Mouse (Mus musculus) liver, postnatal 0 days (tissue): ENCODE measurements around the gene Elp4.

Experiments
- CTCF ChIP-seq: sonication (generic); IDR thresholded peaks from 2 replicates; pipeline ENCODE4 v1.5.1; 2016; ENCODE audit warnings: antibody characterized with exemption, low read depth
- EP300 ChIP-seq: IDR thresholded peaks from 2 replicates; pipeline ENCODE4 v1.6.1; 2016; ENCODE audit warnings: antibody characterized with exemption, low read depth, mild to moderate bottlenecking

DNA sequence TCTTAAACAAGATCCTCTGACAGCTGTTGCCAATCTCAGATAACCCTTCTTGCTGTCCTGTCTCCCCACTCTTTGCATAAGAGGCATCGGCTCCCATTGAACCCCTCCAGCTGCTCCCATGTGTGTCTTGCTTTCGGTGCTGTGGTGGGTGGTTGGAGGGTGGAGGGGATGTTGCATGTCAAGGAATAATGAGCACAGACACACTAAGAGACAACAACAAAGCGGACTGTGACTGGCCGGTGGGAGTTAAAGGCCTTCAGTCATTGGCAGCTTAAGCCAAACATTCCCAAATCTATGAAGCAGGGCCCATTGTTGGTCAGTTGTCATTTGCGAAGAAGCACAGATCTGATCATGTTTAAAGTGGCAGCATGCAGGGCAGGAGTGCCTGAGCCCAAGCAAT is 206.6 kb downstream of the Elp4 start:
- TF ChIP-seq CTCF (no peak), EP300 (no peak)
